Mouse (Mus musculus) yolk sac, embryonic 10.5 days (tissue): ENCODE data around the gene Sox6.
"Not testable (repeated sequence)": the region's sequence is repeated elsewhere in the genome, so short reads cannot be mapped to it uniquely, and the experiment has no call there.

Source experiments
- DNase-seq: peaks from one replicate; pipeline ENCODE4 v3.0.0-alpha.2; 2017; ENCODE audit warnings: low spot score

The Sox6 gene

GRCm38 (mm10) chr7:116038511-116038910, at the start of gene Sox6:
Gene Sox6 (minus strand): TSS chr7:116038796.
- no peak for DNase-seq

- DNase-seq = not testable (repeated sequence)
Measured at GRCm38 (mm10) chr7:116084366-116084765, 45.8 kb upstream of the Sox6 start, which contains the start of gene Gm4353. Gene Gm4353 (minus strand): TSS chr7:116084635.

GRCm38 (mm10) chr7:116060739-116061138, 22.1 kb upstream of the Sox6 start:
- no peak for DNase-seq

GRCm38 (mm10) chr7:116040470-116041019, 1.9 kb upstream of the Sox6 start:
- no peak for DNase-seq

- peak; percentile 70 for DNase-seq
Measured at GRCm38 (mm10) chr7:116039538-116040466, 1.2 kb upstream of the Sox6 start.

- DNase-seq = no peak
Measured at GRCm38 (mm10) chr7:116039196-116039537, 571 bp upstream of the Sox6 start, which contains the start of gene 1110004F10Rik. Gene 1110004F10Rik (plus strand): TSS chr7:116039397.

GRCm38 (mm10) chr7:116038024-116038423, 572 bp downstream of the Sox6 start:
- DNase-seq = no peak

- DNase-seq = peak; percentile 11
Measured at GRCm38 (mm10) chr7:116036591-116037555, 1.7 kb downstream of the Sox6 start.

GRCm38 (mm10) chr7:116035504-116035903, 3.1 kb downstream of the Sox6 start:
- no peak for DNase-seq

GRCm38 (mm10) chr7:116034282-116034758, 4.3 kb downstream of the Sox6 start:
- DNase-seq = peak; percentile 85

- DNase-seq = peak; percentile 57
Measured at GRCm38 (mm10) chr7:116033371-116034241, 5.0 kb downstream of the Sox6 start.

- peak; percentile 76 for DNase-seq
Measured at GRCm38 (mm10) chr7:116032596-116033307, 5.8 kb downstream of the Sox6 start.

- peak; percentile 66 for DNase-seq
Measured at GRCm38 (mm10) chr7:116031718-116032595, 6.6 kb downstream of the Sox6 start.

- peak; percentile 40 for DNase-seq
Measured at GRCm38 (mm10) chr7:116031388-116031717, 7.2 kb downstream of the Sox6 start.

- DNase-seq = peak; percentile 40
Measured at GRCm38 (mm10) chr7:116030597-116031387, 7.8 kb downstream of the Sox6 start.

- no peak for DNase-seq
Measured at GRCm38 (mm10) chr7:116029991-116030390, 8.6 kb downstream of the Sox6 start.

GRCm38 (mm10) chr7:116002726-116003125, 35.9 kb downstream of the Sox6 start:
- DNase-seq = no peak

- DNase-seq = no peak
Measured at GRCm38 (mm10) chr7:115988109-115988779, 50.4 kb downstream of the Sox6 start.
